Mouse (Mus musculus) hindbrain, embryonic 15.5 days (tissue): ENCODE results near the gene Odc1. TPM values are rescaled to one million over a fixed set of nuclear protein-coding genes. Genes with fewer than 3 reads are reported as not detected.
A peak's percentile ranks its signal among the peaks of the same experiment; 100 is the strongest.

Source experiments
- ATAC-seq: fragments of 200-750 bp; cut with Nextera tagmentation; 2 replicates; pipeline ENCODE4 v1.8.0; 2017; ENCODE audit warnings: low read depth, moderate number of reproducible peaks, moderate TSS enrichment; ENCODE audit not compliant: low FRiP score
- H3K27ac ChIP-seq: fragments of 300-500 bp; sonication (generic); replicated peaks from 2 replicates; pipeline ENCODE4 v1.5.1; 2015; ENCODE audit warnings: mild to moderate bottlenecking, inconsistent platforms
- H3K27me3 ChIP-seq: fragments of 300-500 bp; sonication (generic); 2 replicates; pipeline ENCODE4 v1.6.1; 2015; ENCODE audit warnings: control low read depth, inconsistent platforms
- H3K36me3 ChIP-seq: fragments of 300-500 bp; sonication (generic); 2 replicates; pipeline ENCODE4 v1.6.1; 2015; ENCODE audit warnings: control low read depth, inconsistent platforms
- H3K4me1 ChIP-seq: fragments of 300-500 bp; sonication (generic); replicated peaks from 2 replicates; pipeline ENCODE4 v1.6.1; 2015; ENCODE audit warnings: control low read depth, inconsistent platforms
- H3K4me2 ChIP-seq: fragments of 300-500 bp; sonication (generic); 2 replicates; pipeline ENCODE4 v1.6.1; 2015; ENCODE audit warnings: moderate library complexity, mild to moderate bottlenecking, inconsistent platforms
- H3K4me3 ChIP-seq: fragments of 300-500 bp; sonication (generic); 2 replicates; pipeline ENCODE4 v1.5.1; 2015; ENCODE audit warnings: mild to moderate bottlenecking, inconsistent platforms
- H3K9ac ChIP-seq: fragments of 300-500 bp; sonication (generic); 2 replicates; pipeline ENCODE4 v1.6.1; 2015; ENCODE audit warnings: inconsistent platforms
- H3K9me3 ChIP-seq: fragments of 300-500 bp; sonication (generic); 2 replicates; pipeline ENCODE4 v1.6.1; 2016; ENCODE audit warnings: control low read depth, inconsistent platforms
- WGBS: fragments of 180-500 bp; shearing (Covaris S2); methylation state at CpG from one replicate; pipeline ENCODE4 v1.1.7; 2015; 5-methylcytosine and 5-hydroxymethylcytosine counted together
- polyA plus RNA-seq: library from polyadenylated mRNA; unstranded; fragments of >200 nt; fragmentation: Nextera tagmentation; extraction: Ambion mirVana; gene quantifications from 2 replicates; pipeline ENCODE4 v1.2.1, GENCODE M21; 2015

The Odc1 gene
- polyA plus RNA-seq, 1 experiment from 2014 or later = 134 TPM

DNA sequence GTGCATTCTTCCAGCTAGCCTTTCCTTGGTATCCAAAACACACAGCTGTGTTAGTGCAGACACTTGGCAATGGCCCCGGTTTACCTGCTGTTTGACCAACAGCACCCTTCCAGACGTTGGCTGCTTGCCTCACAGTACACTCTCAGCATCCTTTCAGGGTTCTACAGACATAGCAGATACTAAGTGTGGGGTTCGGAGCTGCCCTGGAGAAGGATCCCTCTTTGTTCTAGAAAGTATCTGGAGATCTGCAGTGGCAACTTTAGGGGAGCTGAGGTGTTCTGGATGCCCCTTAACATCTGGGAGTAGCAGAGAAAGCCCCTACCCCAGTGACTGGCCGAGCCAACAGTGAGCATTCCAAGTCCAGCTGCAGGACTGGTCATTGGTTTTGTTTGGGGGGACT lies 30.0 kb downstream of the Odc1 start:
- WGBS = 86% methylated on average over 4 of the region's 4 CpGs
- ATAC-seq = no peak
- no peaks in the 10 kb centered on the region for H3K27me3 ChIP-seq

GRCm38 (mm10) chr12:17575156-17575910 lies 30.7 kb downstream of the Odc1 start:
- Histone ChIP-seq H3K4me2 (no peak overlapping the region), H3K4me1 (peaks cover 9% of the 10 kb centered on the region; the same call in 1 of the 2 replicates), H3K27ac (0 out of 2 replicates have a peak overlapping the region, but pooled peaks have one; percentile 1), H3K27me3 (no peaks in the 10 kb centered on the region), H3K9ac (no peak overlapping the region), H3K36me3 (no peaks in the 10 kb centered on the region), H3K9me3 (no peaks in the 10 kb centered on the region), H3K4me3 (no peak overlapping the region)
- 62% methylated on average over 5 of the region's 5 CpGs for WGBS
- no peak for ATAC-seq

More for the DNA sequence above, 30.0 kb downstream of the Odc1 start:
- Histone ChIP-seq H3K9ac (no peak overlapping the region), H3K9me3 (no peaks in the 10 kb centered on the region), H3K4me3 (no peak overlapping the region), H3K27ac (no peak overlapping the region), H3K4me1 (peaks cover 9% of the 10 kb centered on the region; the same call in 1 of the 2 replicates), H3K36me3 (no peaks in the 10 kb centered on the region), H3K4me2 (no peak overlapping the region)

DNA sequence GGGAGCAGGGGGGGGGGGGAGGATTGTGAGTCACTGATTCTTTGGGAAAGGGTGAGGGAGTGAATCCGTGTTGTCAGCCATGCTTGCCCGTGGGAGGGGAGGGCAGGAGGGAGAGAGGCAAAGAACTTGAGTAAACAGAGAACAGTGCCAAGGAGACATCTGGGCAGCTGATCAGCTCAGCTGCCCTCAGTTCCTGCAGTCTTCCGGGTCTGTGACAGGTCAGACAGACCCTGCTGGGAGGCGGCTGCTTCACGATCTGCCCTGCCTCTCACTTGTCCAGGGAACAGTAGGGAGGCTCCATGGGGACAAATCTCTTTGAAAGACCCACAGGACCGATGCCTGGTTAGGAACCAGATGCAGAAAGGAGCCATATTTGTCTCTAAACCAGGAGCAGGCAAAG lies 31.4 kb downstream of the Odc1 start:
- Histone ChIP-seq H3K9me3 (no peaks in the 10 kb centered on the region), H3K4me2 (no peak overlapping the region), H3K36me3 (no peaks in the 10 kb centered on the region), H3K27ac (0 out of 2 replicates have a peak overlapping the region, but pooled peaks have one; percentile 1), H3K4me1 (peaks cover 9% of the 10 kb centered on the region; the same call in 1 of the 2 replicates), H3K27me3 (no peaks in the 10 kb centered on the region), H3K4me3 (no peak overlapping the region), H3K9ac (no peak overlapping the region)
- peak; percentile 62 for ATAC-seq
- WGBS = under 1% methylated on average over 6 of the region's 6 CpGs

- no peak overlapping the region for H3K4me2 ChIP-seq
- 54% methylated on average over 4 of the region's 4 CpGs for WGBS
- H3K9ac ChIP-seq = no peak overlapping the region
- no peaks in the 10 kb centered on the region for H3K36me3 ChIP-seq
- peaks cover 12% of the 10 kb centered on the region for H3K4me1 ChIP-seq
- no peak overlapping the region for H3K27ac ChIP-seq
- H3K27me3 ChIP-seq = no peaks in the 10 kb centered on the region
- no peaks in the 10 kb centered on the region for H3K9me3 ChIP-seq
- ATAC-seq = no peak
- H3K4me3 ChIP-seq = no peak overlapping the region
These were observed 34.0 kb downstream of the Odc1 start for GRCm38 (mm10) chr12:17578601-17579000.

DNA sequence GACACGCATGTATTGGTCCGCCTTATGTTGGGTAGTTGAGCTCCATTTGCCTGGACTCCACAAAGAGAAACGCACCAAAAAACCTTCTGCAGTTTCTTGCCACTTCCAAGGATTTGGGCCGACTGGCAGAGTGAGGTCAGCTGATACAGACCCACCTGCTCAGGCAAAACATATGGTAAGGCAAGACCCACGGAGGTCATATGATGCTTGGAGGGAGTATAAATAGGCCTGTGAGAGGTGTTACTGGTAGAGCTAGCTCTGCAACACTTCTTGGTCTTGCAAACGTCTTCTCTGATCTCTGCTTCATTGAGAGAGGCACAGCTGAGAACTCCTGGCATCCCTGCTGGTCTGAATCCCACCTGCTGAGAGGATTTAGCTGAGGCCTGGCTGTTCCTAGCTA lies 36.4 kb downstream of the Odc1 start:
- no peak for ATAC-seq
- H3K4me3 ChIP-seq = no peak overlapping the region
- no peak overlapping the region for H3K9ac ChIP-seq
- WGBS = 79% methylated on average over 6 of the region's 6 CpGs
- no peaks in the 10 kb centered on the region for H3K36me3 ChIP-seq
- no peaks in the 10 kb centered on the region for H3K27me3 ChIP-seq
- H3K9me3 ChIP-seq = no peaks in the 10 kb centered on the region
- no peak overlapping the region for H3K27ac ChIP-seq
- H3K4me2 ChIP-seq = no peak overlapping the region
- H3K4me1 ChIP-seq = peaks cover 17% of the 10 kb centered on the region

DNA sequence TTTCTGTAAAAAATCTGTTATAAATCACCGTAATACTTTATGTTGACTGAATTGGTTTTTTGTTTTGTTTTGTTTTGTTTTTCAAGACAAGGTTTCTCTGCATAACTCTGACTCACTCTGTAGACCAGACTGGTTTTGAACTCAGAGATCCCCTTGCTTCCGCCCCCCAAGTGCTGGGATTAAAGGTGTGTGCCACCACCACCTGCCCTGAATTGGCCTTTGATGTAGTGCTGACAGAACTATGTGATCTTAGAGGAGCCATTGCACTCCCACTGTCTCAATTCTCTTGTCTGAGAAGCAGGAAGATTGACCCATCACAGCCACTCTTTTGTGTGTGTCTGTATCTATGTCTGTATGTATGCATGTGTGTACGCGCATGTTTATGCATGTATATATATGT lies 37.8 kb downstream of the Odc1 start:
- H3K4me1 ChIP-seq = peaks cover 10% of the 10 kb centered on the region
- H3K4me2 ChIP-seq = no peak overlapping the region
- H3K27ac ChIP-seq = no peak overlapping the region
- H3K36me3 ChIP-seq = no peaks in the 10 kb centered on the region
- no peak overlapping the region for H3K4me3 ChIP-seq
- no peaks in the 10 kb centered on the region for H3K9me3 ChIP-seq
- no peak for ATAC-seq
- WGBS = 94% methylated on average over 4 of the region's 4 CpGs
- no peak overlapping the region for H3K9ac ChIP-seq
- no peaks in the 10 kb centered on the region for H3K27me3 ChIP-seq

- Histone ChIP-seq H3K4me3 (no peak overlapping the region), H3K9ac (no peak overlapping the region), H3K4me2 (no peak overlapping the region), H3K27me3 (no peaks in the 10 kb centered on the region), H3K4me1 (peaks cover 10% of the 10 kb centered on the region), H3K36me3 (no peaks in the 10 kb centered on the region), H3K27ac (no peak overlapping the region), H3K9me3 (no peaks in the 10 kb centered on the region)
- 20% methylated on average over 3 of the region's 3 CpGs for WGBS
- peak; percentile 80 for ATAC-seq
These were observed 39.3 kb downstream of the Odc1 start for GRCm38 (mm10) chr12:17583860-17584259.

DNA sequence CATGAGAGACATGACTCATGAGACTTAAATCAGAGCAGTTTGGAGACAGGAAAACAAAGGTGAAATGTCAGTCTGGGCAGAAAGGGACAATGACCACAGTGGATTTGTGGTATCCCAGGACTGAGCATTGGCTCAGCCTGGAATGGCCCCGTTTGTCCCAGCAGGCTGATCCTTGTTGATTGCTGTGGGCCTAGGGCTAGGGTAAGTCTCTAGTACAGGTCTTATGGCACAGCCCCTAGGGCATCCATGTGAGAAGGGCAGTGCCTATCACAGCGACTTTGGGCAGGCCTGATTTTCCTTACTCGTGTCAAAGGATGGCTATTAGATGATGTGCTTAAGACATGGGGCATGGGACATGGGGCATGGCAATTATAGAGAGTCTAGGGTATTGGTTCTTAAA lies 41.4 kb downstream of the Odc1 start:
- no peaks in the 10 kb centered on the region for H3K9me3 ChIP-seq
- no peak overlapping the region for H3K9ac ChIP-seq
- H3K4me2 ChIP-seq = no peak overlapping the region
- 81% methylated on average over 3 of the region's 3 CpGs for WGBS
- no peak for ATAC-seq
- no peaks in the 10 kb centered on the region for H3K27me3 ChIP-seq
- H3K36me3 ChIP-seq = no peaks in the 10 kb centered on the region
- no peak overlapping the region for H3K4me3 ChIP-seq
- peaks cover 10% of the 10 kb centered on the region for H3K4me1 ChIP-seq
- no peak overlapping the region for H3K27ac ChIP-seq

DNA sequence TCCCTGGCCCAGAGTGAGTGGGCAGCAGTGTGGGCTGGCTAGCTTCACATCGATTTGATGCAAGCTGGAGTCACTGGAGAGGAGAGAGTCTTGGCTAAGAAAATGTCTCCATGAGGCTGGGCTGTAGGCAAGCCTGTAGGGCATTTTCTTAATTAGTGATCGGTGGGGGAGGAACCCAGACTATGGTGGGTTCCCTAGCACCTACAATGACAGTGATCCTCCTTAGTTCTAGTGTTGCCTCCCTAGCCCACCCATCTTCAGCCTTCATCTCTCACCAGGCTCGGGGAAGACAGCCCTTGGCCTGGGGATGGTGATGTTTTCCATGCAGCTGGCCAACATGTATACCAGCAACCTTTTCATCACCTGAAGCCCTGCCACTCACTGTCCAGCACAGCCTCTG lies 43.8 kb downstream of the Odc1 start:
- Histone ChIP-seq H3K4me2 (no peak overlapping the region), H3K9ac (no peak overlapping the region), H3K4me3 (no peak overlapping the region), H3K27ac (no peak overlapping the region), H3K4me1 (peaks cover 9% of the 10 kb centered on the region), H3K27me3 (no peaks in the 10 kb centered on the region), H3K9me3 (no peaks in the 10 kb centered on the region), H3K36me3 (no peaks in the 10 kb centered on the region)
- 84% methylated on average over 3 of the region's 3 CpGs for WGBS
- no peak for ATAC-seq

DNA sequence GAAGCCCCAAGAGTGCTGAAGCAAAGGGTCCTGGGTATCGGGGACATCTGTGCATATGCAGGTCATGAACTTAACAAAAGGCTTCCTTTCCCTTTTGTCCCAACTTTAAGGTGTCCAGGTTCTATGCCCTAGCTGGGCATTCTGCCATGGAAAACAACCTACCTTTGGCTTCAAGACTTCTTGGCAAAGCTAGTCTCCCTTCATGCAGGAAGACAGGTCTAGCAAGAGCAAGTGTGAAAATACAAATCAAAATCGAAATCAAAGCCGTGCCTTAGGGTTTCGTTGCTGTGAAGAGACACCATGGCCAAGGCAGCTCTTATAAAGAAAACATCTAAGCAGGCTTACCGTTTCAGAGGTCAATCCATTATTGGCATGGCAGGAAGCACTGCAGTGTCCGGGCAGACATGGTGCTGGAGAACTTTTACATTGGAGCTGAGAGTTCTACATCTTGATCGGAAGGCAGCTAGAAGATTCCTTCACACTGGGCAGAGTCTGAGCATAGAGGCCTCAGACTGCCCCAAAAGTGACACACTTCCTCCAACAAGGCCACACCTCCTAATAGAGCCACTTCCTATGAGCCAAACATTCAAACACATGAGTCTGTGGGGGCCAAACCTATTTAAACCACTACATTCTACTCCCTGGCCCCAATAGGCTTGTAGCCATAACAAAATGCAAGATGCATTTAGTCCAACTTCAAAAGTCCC lies 44.5 kb downstream of the Odc1 start:
- Histone ChIP-seq H3K27ac (no peak overlapping the region), H3K27me3 (no peaks in the 10 kb centered on the region), H3K9ac (no peak overlapping the region), H3K4me1 (peaks cover 3% of the 10 kb centered on the region), H3K36me3 (no peaks in the 10 kb centered on the region), H3K9me3 (no peaks in the 10 kb centered on the region), H3K4me3 (no peak overlapping the region), H3K4me2 (no peak overlapping the region)
- WGBS = 93% methylated on average over 7 of the region's 7 CpGs
- ATAC-seq = no peak

GRCm38 (mm10) chr12:17591249-17591648 lies 46.7 kb downstream of the Odc1 start:
- no peak overlapping the region for H3K4me2 ChIP-seq
- no peak overlapping the region for H3K4me3 ChIP-seq
- no peaks in the 10 kb centered on the region for H3K27me3 ChIP-seq
- H3K36me3 ChIP-seq = no peaks in the 10 kb centered on the region
- no peak overlapping the region for H3K9ac ChIP-seq
- H3K9me3 ChIP-seq = no peaks in the 10 kb centered on the region
- 83% methylated on average over 4 of the region's 4 CpGs for WGBS
- H3K27ac ChIP-seq = no peak overlapping the region
- H3K4me1 ChIP-seq = no peaks in the 10 kb centered on the region
- ATAC-seq = no peak

GRCm38 (mm10) chr12:17593956-17594355 lies 49.4 kb downstream of the Odc1 start:
- WGBS = 88% methylated on average over 2 of the region's 2 CpGs
- no peak overlapping the region for H3K4me3 ChIP-seq
- no peaks in the 10 kb centered on the region for H3K9me3 ChIP-seq
- no peaks in the 10 kb centered on the region for H3K27me3 ChIP-seq
- no peak for ATAC-seq
- H3K36me3 ChIP-seq = no peaks in the 10 kb centered on the region
- no peak overlapping the region for H3K4me2 ChIP-seq
- no peak overlapping the region for H3K27ac ChIP-seq
- no peak overlapping the region for H3K9ac ChIP-seq
- no peaks in the 10 kb centered on the region for H3K4me1 ChIP-seq
